Mouse (Mus musculus) neural tube, embryonic 14.5 days (tissue): ENCODE measurements at regions not wholly inside any gene's neighbourhood (a gene's known extent, or its start where the extent isn't known, plus 50 kb on each side); places are given as distances from the start of the nearest gene placed in this dataset.

ENCODE experiments used
- ATAC-seq: fragments of 200-750 bp; cut with Nextera tagmentation; 2 replicates; pipeline ENCODE4 v1.8.0; 2017; ENCODE audit warnings: low read depth, mild to moderate bottlenecking, moderate TSS enrichment, moderate library complexity
- H3K27ac ChIP-seq: fragments of 300-500 bp; sonication (generic); 2 replicates; pipeline ENCODE4 v1.5.1; 2014; ENCODE audit warnings: low read depth, mild to moderate bottlenecking, control low read depth, low read length, moderate library complexity, mixed read lengths
- H3K27me3 ChIP-seq: fragments of 300-500 bp; sonication (generic); 2 replicates; pipeline ENCODE4 v1.6.1; 2014; ENCODE audit warnings: low read length; ENCODE audit not compliant: control insufficient read depth, insufficient read depth
- H3K36me3 ChIP-seq: fragments of 300-500 bp; sonication (generic); 2 replicates; pipeline ENCODE4 v1.6.1; 2014; ENCODE audit warnings: low read length, mixed read lengths; ENCODE audit not compliant: control insufficient read depth, insufficient read depth
- H3K4me1 ChIP-seq: fragments of 300-500 bp; sonication (generic); 2 replicates; pipeline ENCODE4 v1.6.1; 2014; ENCODE audit warnings: low read length; ENCODE audit not compliant: control insufficient read depth, insufficient read depth
- H3K4me2 ChIP-seq: fragments of 300-500 bp; sonication (generic); 2 replicates; pipeline ENCODE4 v1.6.1; 2014; ENCODE audit warnings: mild to moderate bottlenecking, low read depth, low read length, control low read depth
- H3K4me3 ChIP-seq: fragments of 300-500 bp; sonication (generic); 2 replicates; pipeline ENCODE4 v1.5.1; 2014; ENCODE audit warnings: low read depth, low read length, control low read depth, mixed read lengths
- H3K9ac ChIP-seq: fragments of 300-500 bp; sonication (generic); replicated peaks from 2 replicates; pipeline ENCODE4 v1.6.1; 2014; ENCODE audit warnings: low read depth, mild to moderate bottlenecking, control low read depth, low read length, mixed read lengths
- H3K9me3 ChIP-seq: fragments of 300-500 bp; sonication (generic); 2 replicates; pipeline ENCODE4 v1.6.1; 2016; ENCODE audit warnings: low read length; ENCODE audit not compliant: control insufficient read depth
- WGBS: fragments of 180-500 bp; shearing (Covaris S2); extraction: QIAGEN DNeasy Blood & Tissue Kit; methylation state at CpG from one replicate; pipeline ENCODE4 v1.1.7; 2014; 5-methylcytosine and 5-hydroxymethylcytosine counted together

- Histone ChIP-seq H3K36me3 (no peaks in the 10 kb centered on the region), H3K27me3 (no peaks in the 10 kb centered on the region), H3K4me3 (no peak overlapping the region), H3K4me1 (0 out of 2 replicates have a peak, but pooled peaks cover 2% of the 10 kb centered on the region), H3K4me2 (no peak overlapping the region), H3K9ac (no peak overlapping the region), H3K27ac (no peak overlapping the region), H3K9me3 (no peaks in the 10 kb centered on the region)
- ATAC-seq = no peak
- 80% methylated on average over 2 of the region's 2 CpGs for WGBS
Observed at GRCm38 (mm10) chr2:167861178-167861520, 70.7 kb upstream of the Ptpn1 start.

- Histone ChIP-seq H3K4me2 (no peak overlapping the region), H3K4me3 (no peak overlapping the region), H3K9ac (no peak overlapping the region), H3K36me3 (no peaks in the 10 kb centered on the region), H3K27ac (no peak overlapping the region), H3K27me3 (no peaks in the 10 kb centered on the region), H3K4me1 (0 out of 2 replicates have a peak, but pooled peaks cover 2% of the 10 kb centered on the region), H3K9me3 (no peaks in the 10 kb centered on the region)
- 39% methylated on average over 10 of the region's 10 CpGs for WGBS
- peak; percentile 66; the same call in 1 of the 2 replicates for ATAC-seq
Observed at GRCm38 (mm10) chr2:167860457-167861177, 71.2 kb upstream of the Ptpn1 start.

- no peak overlapping the region for H3K9ac ChIP-seq
- no peaks in the 10 kb centered on the region for H3K27me3 ChIP-seq
- H3K4me3 ChIP-seq = no peak overlapping the region
- H3K36me3 ChIP-seq = no peaks in the 10 kb centered on the region
- ATAC-seq = no peak
- 0 out of 2 replicates have a peak, but pooled peaks cover 2% of the 10 kb centered on the region for H3K4me1 ChIP-seq
- no peaks in the 10 kb centered on the region for H3K9me3 ChIP-seq
- no peak overlapping the region for H3K27ac ChIP-seq
- H3K4me2 ChIP-seq = no peak overlapping the region
- 68% methylated on average over 10 of the region's 10 CpGs for WGBS
Observed at GRCm38 (mm10) chr2:167859575-167859974, 72.3 kb upstream of the Ptpn1 start.

GRCm38 (mm10) chr2:167858346-167858745, 73.5 kb upstream of the Ptpn1 start:
- H3K36me3 ChIP-seq = no peaks in the 10 kb centered on the region
- no peak for ATAC-seq
- 0 out of 2 replicates have a peak, but pooled peaks cover 2% of the 10 kb centered on the region for H3K4me1 ChIP-seq
- H3K4me3 ChIP-seq = no peak overlapping the region
- H3K9ac ChIP-seq = no peak overlapping the region
- H3K27me3 ChIP-seq = no peaks in the 10 kb centered on the region
- H3K27ac ChIP-seq = no peak overlapping the region
- H3K4me2 ChIP-seq = no peak overlapping the region
- WGBS = 73% methylated on average over 10 of the region's 10 CpGs
- no peaks in the 10 kb centered on the region for H3K9me3 ChIP-seq

GRCm38 (mm10) chr2:167857911-167858310, 73.9 kb upstream of the Ptpn1 start:
- Histone ChIP-seq H3K9ac (no peak overlapping the region), H3K4me1 (0 out of 2 replicates have a peak, but pooled peaks cover 2% of the 10 kb centered on the region), H3K4me2 (no peak overlapping the region), H3K27me3 (no peaks in the 10 kb centered on the region), H3K27ac (no peak overlapping the region), H3K9me3 (no peaks in the 10 kb centered on the region), H3K36me3 (no peaks in the 10 kb centered on the region), H3K4me3 (no peak overlapping the region)
- 60% methylated on average over 8 of the region's 8 CpGs for WGBS
- no peak for ATAC-seq

- Histone ChIP-seq H3K36me3 (no peaks in the 10 kb centered on the region), H3K4me3 (no peak overlapping the region), H3K9me3 (no peaks in the 10 kb centered on the region)
Observed at GRCm38 (mm10) chr2:167856920-167857475, 74.9 kb upstream of the Ptpn1 start.

GRCm38 (mm10) chr2:167856020-167856419, 75.8 kb upstream of the Ptpn1 start:
- Histone ChIP-seq H3K4me3 (no peak overlapping the region), H3K4me1 (0 out of 2 replicates have a peak, but pooled peaks cover 2% of the 10 kb centered on the region), H3K36me3 (no peaks in the 10 kb centered on the region), H3K4me2 (no peak overlapping the region), H3K27ac (no peak overlapping the region), H3K27me3 (no peaks in the 10 kb centered on the region), H3K9me3 (no peaks in the 10 kb centered on the region), H3K9ac (no peak overlapping the region)
- WGBS = 58% methylated on average over 3 of the region's 3 CpGs
- no peak for ATAC-seq

More at GRCm38 (mm10) chr2:167856920-167857475, 74.9 kb upstream of the Ptpn1 start:
- 87% methylated on average over 10 of the region's 10 CpGs for WGBS
- H3K4me1 ChIP-seq = 0 out of 2 replicates have a peak, but pooled peaks cover 2% of the 10 kb centered on the region
- no peak overlapping the region for H3K9ac ChIP-seq
- H3K27me3 ChIP-seq = no peaks in the 10 kb centered on the region
- ATAC-seq = no peak
- H3K27ac ChIP-seq = no peak overlapping the region
- H3K4me2 ChIP-seq = no peak overlapping the region

GRCm38 (mm10) chr2:167854060-167854459, 77.8 kb upstream of the Ptpn1 start:
- ATAC-seq = no peak
- Histone ChIP-seq H3K4me1 (no peaks in the 10 kb centered on the region), H3K9me3 (no peaks in the 10 kb centered on the region), H3K4me2 (no peak overlapping the region), H3K9ac (no peak overlapping the region), H3K27ac (no peak overlapping the region), H3K27me3 (no peaks in the 10 kb centered on the region), H3K36me3 (no peaks in the 10 kb centered on the region), H3K4me3 (no peak overlapping the region)
- WGBS = 97% methylated on average over 1 of the region's 1 CpGs

- no peaks in the 10 kb centered on the region for H3K27me3 ChIP-seq
- H3K4me3 ChIP-seq = no peak overlapping the region
- no peak overlapping the region for H3K4me2 ChIP-seq
- H3K4me1 ChIP-seq = no peaks in the 10 kb centered on the region
- no peak for ATAC-seq
- H3K27ac ChIP-seq = no peak overlapping the region
- no peaks in the 10 kb centered on the region for H3K36me3 ChIP-seq
- H3K9ac ChIP-seq = no peak overlapping the region
- 76% methylated on average over 8 of the region's 8 CpGs for WGBS
- no peaks in the 10 kb centered on the region for H3K9me3 ChIP-seq
Observed at GRCm38 (mm10) chr2:167853411-167853821, 78.4 kb upstream of the Ptpn1 start.
